Mouse (Mus musculus): ENCODE data around the gene Cfap45. TPM values are rescaled to one million over a fixed set of nuclear protein-coding genes. Genes with fewer than 3 reads are reported as not detected.

Cfap45 gene
- polyA plus RNA-seq, 1 experiment: 0.93 TPM

GRCm38 (mm10) chr1:172512962-172513361 is 7.6 kb upstream of the Cfap45 start:
- H3K4me1 ChIP-seq: peaks cover 88% of the 10 kb centered on the region
- TF ChIP-seq FLI1 (IDR thresholded peaks at IDR 0.05; ENCODE audit: low read length) (peak; percentile 87), GATA1 (IDR thresholded peaks at IDR 0.05; ENCODE audit: borderline replicate concordance, low read length) (no peak)

GRCm38 (mm10) chr1:172513525-172514212 is 6.9 kb upstream of the Cfap45 start:
- TF ChIP-seq FLI1 (IDR thresholded peaks at IDR 0.05; ENCODE audit: low read length): peak; percentile 81; the same call in 1 of the 2 replicates
- TF ChIP-seq GATA1 (IDR thresholded peaks at IDR 0.05; ENCODE audit: borderline replicate concordance, low read length): peak; percentile 95
- peaks cover 42% of the 10 kb centered on the region for H3K36me3 ChIP-seq (replicated peaks; ENCODE audit: low read length)
- peak overlapping the region; percentile 91 for H3K4me3 ChIP-seq (replicated peaks)
- H3K27me3 ChIP-seq (replicated peaks): no peaks in the 10 kb centered on the region
- H3K4me1 ChIP-seq: peaks cover 81% of the 10 kb centered on the region
- peaks cover 5% of the 10 kb centered on the region; the same call in 1 of the 2 replicates for H3K9me3 ChIP-seq

More at GRCm38 (mm10) chr1:172512962-172513361, 7.6 kb upstream of the Cfap45 start:
- peak overlapping the region; percentile 91 for H3K4me3 ChIP-seq (replicated peaks)
- peaks cover 49% of the 10 kb centered on the region for H3K36me3 ChIP-seq (replicated peaks; ENCODE audit: low read length)
- peaks cover 5% of the 10 kb centered on the region; the same call in 1 of the 2 replicates for H3K9me3 ChIP-seq
- H3K27me3 ChIP-seq (replicated peaks): no peaks in the 10 kb centered on the region

- no peaks in the 10 kb centered on the region for H3K27me3 ChIP-seq (replicated peaks)
- H3K36me3 ChIP-seq (replicated peaks; ENCODE audit: low read length): peaks cover 37% of the 10 kb centered on the region
- peak overlapping the region; percentile 91 for H3K4me3 ChIP-seq (replicated peaks)
- no peak for TF ChIP-seq FLI1 (IDR thresholded peaks at IDR 0.05; ENCODE audit: low read length)
- TF ChIP-seq GATA1 (IDR thresholded peaks at IDR 0.05; ENCODE audit: borderline replicate concordance, low read length): no peak
- peaks cover 5% of the 10 kb centered on the region; the same call in 1 of the 2 replicates for H3K9me3 ChIP-seq
- peaks cover 79% of the 10 kb centered on the region for H3K4me1 ChIP-seq
Observed at GRCm38 (mm10) chr1:172514213-172514529, 6.4 kb upstream of the Cfap45 start.

GRCm38 (mm10) chr1:172514551-172515268 is 5.9 kb upstream of the Cfap45 start:
- Histone ChIP-seq H3K4me3 (replicated peaks) (peak overlapping the region; percentile 91), H3K4me1 (peaks cover 79% of the 10 kb centered on the region)

GRCm38 (mm10) chr1:172515396-172515795 is 5.2 kb upstream of the Cfap45 start:
- Histone ChIP-seq H3K27me3 (replicated peaks) (no peaks in the 10 kb centered on the region), H3K4me3 (replicated peaks) (peak overlapping the region; percentile 84), H3K9me3 (peaks cover 5% of the 10 kb centered on the region; the same call in 1 of the 2 replicates), H3K4me1 (peaks cover 79% of the 10 kb centered on the region), H3K36me3 (replicated peaks; ENCODE audit: low read length) (peaks cover 26% of the 10 kb centered on the region)
- TF ChIP-seq FLI1 (IDR thresholded peaks at IDR 0.05; ENCODE audit: low read length) (no peak), GATA1 (IDR thresholded peaks at IDR 0.05; ENCODE audit: borderline replicate concordance, low read length) (no peak)

More at GRCm38 (mm10) chr1:172514551-172515268, 5.9 kb upstream of the Cfap45 start:
- peaks cover 5% of the 10 kb centered on the region; the same call in 1 of the 2 replicates for H3K9me3 ChIP-seq
- H3K27me3 ChIP-seq (replicated peaks): no peaks in the 10 kb centered on the region
- TF ChIP-seq FLI1 (IDR thresholded peaks at IDR 0.05; ENCODE audit: low read length): no peak
- TF ChIP-seq GATA1 (IDR thresholded peaks at IDR 0.05; ENCODE audit: borderline replicate concordance, low read length): no peak
- H3K36me3 ChIP-seq (replicated peaks; ENCODE audit: low read length): peaks cover 32% of the 10 kb centered on the region

- TF ChIP-seq FLI1 (IDR thresholded peaks at IDR 0.05; ENCODE audit: low read length) (no peak), GATA1 (IDR thresholded peaks at IDR 0.05; ENCODE audit: borderline replicate concordance, low read length) (no peak)
- Histone ChIP-seq H3K27me3 (replicated peaks) (no peaks in the 10 kb centered on the region), H3K36me3 (replicated peaks; ENCODE audit: low read length) (peaks cover 10% of the 10 kb centered on the region), H3K4me3 (replicated peaks) (no peak overlapping the region), H3K9me3 (peaks cover 5% of the 10 kb centered on the region; the same call in 1 of the 2 replicates), H3K4me1 (peaks cover 70% of the 10 kb centered on the region)
Observed at GRCm38 (mm10) chr1:172518013-172518412, 2.6 kb upstream of the Cfap45 start.

- H3K4me1 ChIP-seq: peaks cover 62% of the 10 kb centered on the region
- H3K4me3 ChIP-seq (replicated peaks): no peak overlapping the region
- H3K9me3 ChIP-seq: peaks cover 5% of the 10 kb centered on the region; the same call in 1 of the 2 replicates
- no peaks in the 10 kb centered on the region for H3K27me3 ChIP-seq (replicated peaks)
- peaks cover 10% of the 10 kb centered on the region for H3K36me3 ChIP-seq (replicated peaks; ENCODE audit: low read length)
- TF ChIP-seq FLI1 (IDR thresholded peaks at IDR 0.05; ENCODE audit: low read length) (no peak), GATA1 (IDR thresholded peaks at IDR 0.05; ENCODE audit: borderline replicate concordance, low read length) (no peak)
Observed at GRCm38 (mm10) chr1:172519644-172520043, 957 bp upstream of the Cfap45 start.

GRCm38 (mm10) chr1:172522524-172522923 is 1.9 kb downstream of the Cfap45 start:
- H3K36me3 ChIP-seq (replicated peaks; ENCODE audit: low read length): peaks cover 2% of the 10 kb centered on the region
- peaks cover 2% of the 10 kb centered on the region; the same call in 1 of the 2 replicates for H3K9me3 ChIP-seq
- H3K4me1 ChIP-seq: peaks cover 69% of the 10 kb centered on the region
- no peak for TF ChIP-seq FLI1 (IDR thresholded peaks at IDR 0.05; ENCODE audit: low read length)
- TF ChIP-seq GATA1 (IDR thresholded peaks at IDR 0.05; ENCODE audit: borderline replicate concordance, low read length): no peak
- H3K27me3 ChIP-seq (replicated peaks): peaks cover 5% of the 10 kb centered on the region
- no peak overlapping the region for H3K4me3 ChIP-seq (replicated peaks)

- Histone ChIP-seq H3K36me3 (replicated peaks; ENCODE audit: low read length) (no peaks in the 10 kb centered on the region), H3K27me3 (replicated peaks) (peaks cover 11% of the 10 kb centered on the region), H3K4me1 (peaks cover 81% of the 10 kb centered on the region), H3K4me3 (replicated peaks) (no peak overlapping the region), H3K9me3 (no peaks in the 10 kb centered on the region; the same call in 1 of the 2 replicates)
- TF ChIP-seq GATA1 (IDR thresholded peaks at IDR 0.05; ENCODE audit: borderline replicate concordance, low read length) (no peak), FLI1 (IDR thresholded peaks at IDR 0.05; ENCODE audit: low read length) (no peak)
Observed at GRCm38 (mm10) chr1:172523699-172524101, 3.1 kb downstream of the Cfap45 start.
